Mouse (Mus musculus) brain, embryonic 18.5 days (tissue): ENCODE results near the gene Nckipsd.
A peak's percentile ranks its signal among the peaks of the same experiment; 100 is the strongest.

Experiments
- DNase-seq: peaks from one replicate; pipeline ENCODE4 v3.0.0-alpha.2; 2012; ENCODE audit warnings: low read depth, low spot score

The Nckipsd gene

DNA sequence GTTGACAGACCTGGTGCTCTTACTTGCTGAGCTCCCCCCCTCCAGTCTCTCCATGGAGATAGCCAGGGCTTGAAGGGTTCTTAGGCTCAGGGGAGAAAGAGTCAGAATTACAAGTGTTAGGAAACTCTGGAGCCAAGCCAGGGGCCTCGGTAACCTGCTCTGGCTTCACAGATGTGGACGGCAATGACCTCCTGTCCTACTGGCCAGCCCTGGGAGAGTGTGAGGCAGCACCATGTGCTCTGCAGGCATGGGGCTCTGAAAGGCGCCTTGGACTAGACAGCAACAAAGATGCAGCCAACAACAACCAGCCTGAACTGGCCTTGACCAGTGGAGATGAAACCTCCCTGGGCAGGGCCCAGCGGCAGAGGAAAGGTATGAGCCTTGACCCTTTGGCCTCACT is 39.2 kb downstream of the Nckipsd start:
- no peak for DNase-seq

DNA sequence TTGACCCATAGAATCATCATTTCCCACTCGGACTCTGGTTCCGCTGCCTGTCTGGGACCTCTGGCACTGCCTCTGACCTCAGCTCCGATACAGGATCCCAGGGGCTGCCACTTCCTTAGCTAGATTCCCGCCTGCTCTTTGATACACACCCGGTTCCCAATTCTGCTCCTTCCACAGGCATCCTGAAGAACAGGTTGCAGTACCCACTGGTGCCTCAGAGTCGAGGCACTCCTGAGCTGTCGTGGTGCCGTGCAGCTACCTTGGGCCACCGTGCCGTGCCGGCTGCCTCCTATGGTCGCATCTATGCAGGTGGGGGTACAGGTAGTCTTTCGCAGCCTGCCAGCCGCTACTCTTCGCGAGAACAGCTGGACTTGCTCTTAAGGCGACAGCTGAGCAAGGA is 40.3 kb downstream of the Nckipsd start:
- DNase-seq, result no peak

DNA sequence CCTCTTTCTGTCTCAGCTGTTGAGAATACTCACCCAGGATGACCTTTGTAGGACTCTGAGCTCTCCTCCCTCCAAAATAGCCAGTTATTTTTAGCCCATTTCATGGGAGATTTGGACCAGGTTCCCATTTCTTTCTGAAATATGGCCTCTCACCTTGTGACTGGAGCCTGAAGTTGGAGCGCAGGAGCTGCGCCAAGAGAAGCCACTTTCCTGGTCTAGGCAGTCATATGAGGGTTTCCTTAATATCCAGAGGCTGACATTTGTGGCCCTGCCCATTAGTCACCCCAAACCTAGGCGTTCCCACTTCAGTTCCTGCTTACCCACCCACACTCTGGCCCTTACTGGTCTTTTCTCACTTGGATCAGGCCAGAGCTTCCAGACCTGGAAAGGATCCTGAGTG is 44.8 kb downstream of the Nckipsd start, which contains the start of gene Slc26a6:
Slc26a6 (plus strand) TSS at position 308 of the 400 bp plus-strand sequence.
- DNase-seq, result no peak

DNA sequence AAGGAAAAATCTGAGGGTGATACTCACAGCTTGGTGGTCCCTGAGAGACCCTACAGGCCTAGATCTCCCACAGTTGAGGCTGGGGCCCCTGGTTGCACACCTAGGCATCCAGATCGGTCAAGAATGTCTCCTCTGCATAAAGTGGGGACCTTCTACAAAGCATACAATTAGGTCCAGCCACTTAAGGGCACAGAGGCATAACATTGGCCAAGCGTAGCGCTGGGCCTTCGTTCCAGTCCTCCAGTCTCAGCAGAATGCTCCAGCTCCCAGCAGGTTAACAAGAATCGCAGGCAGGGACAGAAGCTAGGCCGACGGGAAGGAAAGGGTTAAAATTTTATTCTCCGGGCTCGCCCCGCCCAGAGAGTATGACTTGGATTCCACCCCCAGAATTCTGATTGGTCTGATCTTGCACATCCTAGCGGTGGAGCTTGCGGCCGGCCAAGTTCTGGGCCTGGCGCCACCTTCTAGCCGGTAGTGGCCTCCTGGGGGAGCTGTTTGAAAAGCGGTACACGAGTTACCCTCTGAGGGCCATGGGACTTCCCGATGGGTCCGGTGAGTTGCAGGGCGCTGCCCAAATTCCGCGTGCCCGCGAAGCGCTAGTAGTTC is 45.6 kb downstream of the Nckipsd start:
- DNase-seq, result peak; percentile 87

DNA sequence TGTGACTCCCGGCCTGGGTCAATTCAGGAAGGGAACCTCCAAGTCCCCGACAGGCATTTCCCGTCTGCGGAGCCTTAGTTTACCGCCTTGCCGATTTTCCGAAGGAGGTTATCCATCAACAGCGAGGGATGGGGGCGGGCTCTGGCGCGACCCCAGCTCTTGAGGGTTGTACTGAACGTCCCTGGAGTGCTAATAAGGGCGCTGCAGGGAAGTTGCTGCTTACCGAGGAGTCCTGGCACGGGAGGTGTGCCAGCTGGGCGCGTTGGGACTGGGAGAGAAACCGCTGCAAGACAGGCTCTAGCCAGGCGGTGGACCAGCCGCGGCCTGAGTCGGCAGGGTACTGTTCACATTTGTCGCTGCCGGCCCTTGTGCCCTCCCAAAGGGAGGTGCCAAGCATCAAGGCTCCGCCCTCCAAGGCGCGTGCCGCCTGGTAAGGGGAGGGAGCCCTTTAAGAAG is 46.1 kb downstream of the Nckipsd start:
- peak; percentile 66 for DNase-seq

DNA sequence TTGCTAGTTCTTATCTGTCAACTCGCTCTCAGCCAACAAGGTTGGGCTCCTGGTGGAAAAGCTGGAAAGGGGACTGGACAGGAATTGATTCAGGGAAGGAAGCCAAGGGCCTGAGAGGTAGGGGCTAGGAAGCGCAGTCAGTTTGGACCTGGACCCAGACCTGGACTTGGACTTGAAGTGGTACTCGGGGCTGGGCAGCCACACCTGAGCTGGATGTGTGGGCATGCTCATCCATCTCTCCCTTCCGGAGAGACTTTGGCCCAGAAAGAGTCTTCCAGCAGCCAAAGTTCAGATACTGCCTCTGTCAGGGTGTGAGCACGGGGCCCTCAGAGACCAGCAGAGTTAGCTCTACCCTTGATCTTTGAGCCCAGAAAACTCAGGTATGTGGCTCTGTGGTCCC is 47.2 kb downstream of the Nckipsd start:
- no peak for DNase-seq

DNA sequence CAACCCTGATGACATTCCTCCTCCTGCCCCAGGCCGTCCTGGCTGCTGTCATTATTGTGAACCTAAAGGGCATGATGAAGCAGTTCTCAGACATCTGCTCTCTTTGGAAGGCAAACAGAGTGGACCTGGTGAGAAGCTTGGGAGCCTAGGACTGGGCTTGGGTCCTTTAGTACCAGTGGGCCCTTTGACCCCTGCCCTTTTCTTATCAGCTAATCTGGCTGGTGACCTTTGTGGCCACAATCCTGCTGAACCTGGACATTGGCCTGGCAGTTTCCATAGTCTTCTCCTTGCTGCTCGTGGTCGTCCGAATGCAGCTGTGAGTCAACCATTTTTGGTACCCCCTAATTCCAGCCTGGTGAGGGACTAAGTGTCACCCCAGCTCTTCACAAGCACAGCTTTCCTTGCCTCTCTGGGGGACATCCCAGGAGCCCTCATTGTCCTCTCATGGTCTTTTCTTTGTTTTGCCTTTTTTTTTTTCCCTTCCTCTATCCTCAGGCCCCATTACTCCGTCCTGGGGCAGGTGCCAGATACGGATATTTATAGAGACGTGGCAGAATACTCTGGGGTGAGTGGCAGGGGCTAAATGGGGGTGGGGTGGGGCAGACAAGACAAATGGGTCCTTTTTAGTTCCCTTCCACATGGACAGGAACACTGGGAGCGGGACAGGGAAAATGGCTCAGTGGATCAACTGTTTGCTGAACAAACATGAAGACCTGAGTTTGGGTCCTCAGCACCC is 50.8 kb downstream of the Nckipsd start:
- DNase-seq, result no peak
